Mouse (Mus musculus): ENCODE measurements around the gene Maml3. TPM values are rescaled to one million over a fixed set of nuclear protein-coding genes. Genes with fewer than 3 reads are reported as not detected.

The Maml3 gene
- polyA plus RNA-seq, 1 experiment: 4.8 TPM

Other genes starting within 250 kb of the Maml3 start
- 8.2 and 12.4 TPM in 2 replicates for gene Foxo1, start 163.3 kb upstream of the Maml3 start, polyA plus RNA-seq (2012; rRNA removed)

All from urinary bladder, adult 2 months (tissue).